Mouse (Mus musculus) T-cell, adult 66 days (primary cell): ENCODE measurements around the gene Ldlrad2. TPM values are rescaled to one million over a fixed set of nuclear protein-coding genes. Genes with fewer than 3 reads are reported as not detected.

ENCODE experiments used
- total RNA-seq, 2 experiments: library from RNA; stranded (reverse); gene quantifications; 3 replicates in 1 of 2; 4 replicates in 1 of 2; pipeline ENCODE4 v1.2.4; 2023

The Ldlrad2 gene
- not detected for total RNA-seq

DNA sequence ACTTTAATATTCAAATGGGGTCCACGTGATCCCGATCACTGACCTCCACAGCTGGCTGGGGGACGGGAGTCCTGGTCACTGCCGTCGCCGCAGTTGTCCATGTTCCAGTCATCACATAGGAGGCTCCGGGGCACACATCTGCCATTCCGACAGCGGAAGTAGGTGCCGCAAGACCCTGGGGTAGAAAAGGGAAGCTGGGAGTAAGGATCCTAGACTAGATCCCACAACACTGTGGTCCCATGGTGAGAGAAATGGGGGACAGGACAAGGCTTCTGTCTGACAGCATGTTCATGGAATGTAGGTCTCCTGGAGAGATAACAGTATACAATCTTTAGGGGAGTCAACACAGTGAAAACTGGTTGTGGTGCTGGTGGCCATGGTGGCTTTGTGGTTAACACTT lies at the start of gene Ldlrad2:
TSS of gene Ldlrad2 (minus strand) at position 101 of the 400 bp plus-strand sequence.

DNA sequence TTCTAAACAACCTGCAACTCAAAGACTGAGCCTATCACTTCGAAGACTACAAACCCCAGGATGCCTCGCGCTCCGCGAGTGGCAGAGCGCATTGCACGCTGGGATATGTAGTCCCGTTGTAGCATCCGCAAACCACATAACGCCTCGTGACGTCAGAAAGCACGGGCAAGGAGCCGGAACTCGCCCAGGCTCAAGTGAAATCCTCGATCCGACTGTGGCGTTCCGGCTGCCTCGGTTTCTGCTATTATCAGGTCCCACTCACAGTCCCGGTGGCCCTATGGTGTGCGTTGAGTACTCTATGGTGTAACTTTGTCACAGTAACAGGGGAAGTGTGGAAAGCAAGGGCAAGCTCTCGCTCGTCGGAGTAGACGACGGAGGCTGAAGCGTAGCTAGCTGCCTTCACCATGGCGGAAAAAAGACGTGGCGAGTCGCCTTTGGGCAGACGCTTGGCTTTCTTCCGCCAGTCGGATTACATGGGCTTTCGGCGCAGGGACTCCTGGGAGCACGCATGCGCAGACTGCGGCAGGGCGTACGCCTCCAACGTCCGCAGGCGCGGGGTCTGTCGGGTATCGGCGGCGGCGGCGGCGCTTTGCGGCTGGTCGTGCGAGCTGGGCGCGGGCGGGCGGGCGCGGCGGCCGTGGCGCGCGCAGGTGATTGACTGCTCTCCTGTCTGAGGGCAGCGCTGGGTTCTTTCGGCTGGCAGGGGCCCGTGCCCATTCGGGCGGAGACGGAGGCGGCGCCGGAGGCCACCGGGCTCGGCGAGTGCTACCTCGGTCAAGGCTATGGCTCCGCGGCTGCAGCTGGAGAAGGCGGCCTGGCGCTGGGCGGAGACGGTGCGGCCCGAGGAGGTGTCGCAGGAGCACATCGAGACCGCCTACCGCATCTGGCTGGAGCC lies 19.5 kb upstream of the Ldlrad2 start, which contains the start of gene Usp48:
TSS of gene Usp48 (plus strand) at position 155 of the 895 bp plus-strand sequence.

Other genes starting within 250 kb of the Ldlrad2 start
- gene Cdc42, start 216.8 kb downstream of the Ldlrad2 start, total RNA-seq, result 100 to 1,000 TPM; 392 to 410 TPM
- not detected for gene Cela3a, start 164.8 kb downstream of the Ldlrad2 start, total RNA-seq
- gene Cela3b, start 144.0 kb downstream of the Ldlrad2 start, total RNA-seq, result not detected
- not detected for gene 1700013G24Rik, start 121.3 kb downstream of the Ldlrad2 start, total RNA-seq
- gene Hspg2, start 105.8 kb downstream of the Ldlrad2 start, total RNA-seq, result under 1 TPM; 0.03 to 0.09 TPM
- gene Usp48, start 19.2 kb upstream of the Ldlrad2 start, total RNA-seq, result 100 to 1,000 TPM; 249 to 266 TPM
- 1 to 10 TPM in 1 of 2 experiments, under 1 TPM in 1; 0.82 to 1.3 TPM for gene Rap1gap, start 90.2 kb upstream of the Ldlrad2 start, total RNA-seq
- 10 to 100 TPM; 10.4 to 15.1 TPM for gene Alpl, start 221.8 kb upstream of the Ldlrad2 start, total RNA-seq